Mouse (Mus musculus) heart, adult 2 months (tissue): ENCODE results near the gene C2cd6. TPM values are rescaled to one million over a fixed set of nuclear protein-coding genes. Genes with fewer than 3 reads are reported as not detected.

ENCODE experiments used
- DNase-seq, 2 experiments: peaks; one replicate each; pipeline ENCODE4 v3.0.0; 2021
- H3K27ac ChIP-seq: fragments of 200-600 bp; 2 replicates; pipeline ENCODE4 v1.8.1; 2022
- H3K27me3 ChIP-seq: fragments of 200-500 bp; 2 replicates; pipeline ENCODE4 v1.6.1; 2012; ENCODE audit warnings: mild to moderate bottlenecking, low read length, inconsistent platforms, mixed read lengths; ENCODE audit not compliant: control insufficient read depth, insufficient read depth
- H3K36me3 ChIP-seq: fragments of 200-500 bp; 2 replicates; pipeline ENCODE4 v1.6.1; 2012; ENCODE audit warnings: low read length, inconsistent platforms; ENCODE audit not compliant: control insufficient read depth, insufficient read depth
- H3K4me1 ChIP-seq: fragments of 200-500 bp; 2 replicates; pipeline ENCODE4 v1.6.1; 2011; ENCODE audit warnings: low read length; ENCODE audit not compliant: control insufficient read depth, insufficient read depth
- H3K4me3 ChIP-seq: fragments of 200-600 bp; 2 replicates; pipeline ENCODE4 v1.8.1; 2022
- H3K79me2 ChIP-seq: fragments of 200-500 bp; replicated peaks from 2 replicates; pipeline ENCODE4 v1.6.1; 2012; ENCODE audit warnings: mild to moderate bottlenecking, inconsistent platforms, low read length, moderate library complexity, mixed read lengths; ENCODE audit not compliant: control insufficient read depth, insufficient read depth
- H3K9ac ChIP-seq: fragments of 200-500 bp; 2 replicates; pipeline ENCODE4 v1.6.1; 2012; ENCODE audit warnings: low read depth, mild to moderate bottlenecking, control low read depth, inconsistent platforms, low read length, mixed read lengths
- CTCF ChIP-seq: fragments of 200-600 bp; IDR thresholded peaks from 2 replicates; pipeline ENCODE4 v1.8.1; 2022; ENCODE audit warnings: antibody characterized with exemption, mild to moderate bottlenecking, moderate library complexity
- EP300 ChIP-seq: fragments of 200-500 bp; IDR thresholded peaks from 2 replicates; pipeline ENCODE4 v1.6.1; 2011; ENCODE audit warnings: low read depth, low read length, control low read depth; ENCODE audit not compliant: insufficient read depth
- POLR2A ChIP-seq: fragments of 200-500 bp; IDR thresholded peaks from 2 replicates; pipeline ENCODE4 v1.6.1; 2011; ENCODE audit warnings: mild to moderate bottlenecking, low read depth, low read length, control low read depth; ENCODE audit not compliant: insufficient read depth
- WGBS: fragments of 180-500 bp; shearing (Covaris S2); methylation state at CpG from one replicate; pipeline ENCODE4 v1.1.7; 2018; 5-methylcytosine and 5-hydroxymethylcytosine counted together
- intact Hi-C: fragments of 180-260 bp; cut with DNase I; formaldehyde crosslinking; loops from one replicate; pipeline ENCODE4 v1.15.1; 2025
- polyA plus RNA-seq: library from polyadenylated mRNA; depleted of rRNA; stranded (reverse); fragments of >200 nt; gene quantifications from 2 replicates; pipeline ENCODE4 v1.2.3, GENCODE M21; 2012; rRNA removed
- total RNA-seq, 2 experiments: library from RNA; stranded (reverse); gene quantifications; 2 replicates each; pipeline ENCODE4 v1.2.3; 2021

Gene C2cd6
- total and polyA plus RNA-seq, 3 experiments, result not detected

GRCm38 (mm10) chr1:59051306-59051705, 43.4 kb downstream of the C2cd6 start:
- no peaks in the 10 kb centered on the region for H3K27me3 ChIP-seq
- H3K4me1 ChIP-seq, result no peaks in the 10 kb centered on the region
- no peak for TF ChIP-seq POLR2A
- TF ChIP-seq CTCF, result no peak
- no peak for TF ChIP-seq EP300
- H3K4me3 ChIP-seq, result no peak overlapping the region
- H3K9ac ChIP-seq, result no peak overlapping the region
- DNase-seq, result no peak
- H3K27ac ChIP-seq, result no peak overlapping the region
- intact Hi-C loops, result no loop called here
- no peaks in the 10 kb centered on the region for H3K79me2 ChIP-seq
- no peaks in the 10 kb centered on the region for H3K36me3 ChIP-seq
- WGBS, result 52% methylated on average over 2 of the region's 2 CpGs

GRCm38 (mm10) chr1:59037723-59038122, 57.0 kb downstream of the C2cd6 start:
- no peaks in the 10 kb centered on the region for H3K79me2 ChIP-seq
- TF ChIP-seq EP300 (no peak), POLR2A (no peak), CTCF (no peak)
- H3K4me3 ChIP-seq, result no peak overlapping the region
- no peaks in the 10 kb centered on the region for H3K27me3 ChIP-seq
- H3K36me3 ChIP-seq, result no peaks in the 10 kb centered on the region
- intact Hi-C loops, result no loop called here
- no peak overlapping the region for H3K27ac ChIP-seq
- no peaks in the 10 kb centered on the region for H3K4me1 ChIP-seq
- H3K9ac ChIP-seq, result no peak overlapping the region
- DNase-seq, result no peak
- WGBS, result 73% methylated on average over 5 of the region's 5 CpGs

GRCm38 (mm10) chr1:59021556-59021955, 73.1 kb downstream of the C2cd6 start:
- Histone ChIP-seq H3K27ac (no peak overlapping the region), H3K79me2 (no peaks in the 10 kb centered on the region), H3K4me3 (no peak overlapping the region), H3K27me3 (no peaks in the 10 kb centered on the region), H3K36me3 (no peaks in the 10 kb centered on the region), H3K4me1 (no peaks in the 10 kb centered on the region), H3K9ac (no peak overlapping the region)
- intact Hi-C loops, result no loop called here
- 78% methylated on average over 3 of the region's 3 CpGs for WGBS
- no peak for DNase-seq
- TF ChIP-seq EP300 (no peak), CTCF (no peak), POLR2A (no peak)

- no peak overlapping the region for H3K4me3 ChIP-seq
- intact Hi-C loops, result loop anchor here (5.0 kb wide), 1 partner anchor 228 kb away; the partner anchor contains the start of gene Als2
- H3K4me1 ChIP-seq, result no peaks in the 10 kb centered on the region
- H3K27ac ChIP-seq, result no peak overlapping the region
- H3K36me3 ChIP-seq, result no peaks in the 10 kb centered on the region
- no peak for DNase-seq
- no peaks in the 10 kb centered on the region for H3K27me3 ChIP-seq
- 25% methylated on average over 4 of the region's 4 CpGs for WGBS
- H3K79me2 ChIP-seq, result no peaks in the 10 kb centered on the region
- no peak overlapping the region for H3K9ac ChIP-seq
- TF ChIP-seq POLR2A, result no peak
- TF ChIP-seq CTCF, result peak; percentile 54
Observed at GRCm38 (mm10) chr1:59009250-59009649, 85.5 kb downstream of the C2cd6 start.

Other genes starting within 250 kb of the C2cd6 start
- gene Trak2, start 121.5 kb downstream of the C2cd6 start, total RNA-seq, result 100 to 1,000 TPM; 179 to 232 TPM
- 71.4 and 94.1 TPM in 2 replicates for gene Trak2, start 121.5 kb downstream of the C2cd6 start, polyA plus RNA-seq
- 10 to 100 TPM; 61.3 to 81.4 TPM for gene Stradb, start 121.4 kb downstream of the C2cd6 start, total RNA-seq
- 28.5 and 47.3 TPM in 2 replicates for gene Stradb, start 121.4 kb downstream of the C2cd6 start, polyA plus RNA-seq
- gene Tmem237, start 25.5 kb upstream of the C2cd6 start, total RNA-seq, result 1 to 10 TPM; 3.5 to 3.7 TPM
- gene Tmem237, start 25.5 kb upstream of the C2cd6 start, polyA plus RNA-seq, result 2.4 and 4.9 TPM in 2 replicates
- not detected for gene Mpp4, start 68.5 kb upstream of the C2cd6 start, total RNA-seq
- gene Mpp4, start 68.5 kb upstream of the C2cd6 start, polyA plus RNA-seq, result 0.26 and 0.45 TPM in 2 replicates
- 1 to 10 TPM; 9.8 to 9.9 TPM for gene Als2, start 142.3 kb upstream of the C2cd6 start, total RNA-seq
- gene Als2, start 142.3 kb upstream of the C2cd6 start, polyA plus RNA-seq, result 2.8 and 4.7 TPM in 2 replicates
- gene Cdk15, start 162.0 kb upstream of the C2cd6 start, total RNA-seq, result under 1 TPM in 1 of 2 experiments, not detected in 1; 0.32 TPM
- gene Cdk15, start 162.0 kb upstream of the C2cd6 start, polyA plus RNA-seq, result not detected in 2 replicates